Mouse (Mus musculus) C2C12 (cell line): ENCODE data around the gene Usp46. TPM values are rescaled to one million over a fixed set of nuclear protein-coding genes. Genes with fewer than 3 reads are reported as not detected.
"Not testable (repeated sequence)": the region's sequence is repeated elsewhere in the genome, so short reads cannot be mapped to it uniquely, and the experiment has no call there.

Source experiments
- H3K27me3 ChIP-seq: one replicate; pipeline ENCODE4 v1.6.1; 2011; ENCODE audit not compliant: control insufficient read depth, insufficient read depth, insufficient read length
- H3K36me3 ChIP-seq: one replicate; pipeline ENCODE4 v1.6.1; 2011; ENCODE audit not compliant: control insufficient read depth, insufficient read depth
- H3K4me3 ChIP-seq: one replicate; pipeline ENCODE4 v1.5.1; 2011; ENCODE audit warnings: mild to moderate bottlenecking, control low read depth; ENCODE audit not compliant: poor library complexity, insufficient read depth, severe bottlenecking
- H3K79me2 ChIP-seq: one replicate; pipeline ENCODE4 v1.6.1; 2011; ENCODE audit not compliant: control insufficient read depth, insufficient read depth
- H3K79me3 ChIP-seq: one replicate; pipeline ENCODE4 v1.6.1; 2011; ENCODE audit warnings: low read depth, control low read depth
- H3ac ChIP-seq: one replicate; pipeline ENCODE3; 2011; ENCODE audit warnings: low read depth; ENCODE audit not compliant: control insufficient read depth, insufficient read length
- CEBPB ChIP-seq: IDR thresholded peaks from one replicate; pipeline ENCODE4 v1.6.1; 2011; ENCODE audit warnings: low read depth, mild to moderate bottlenecking, control low read depth, moderate library complexity
- CTCF ChIP-seq: IDR thresholded peaks from one replicate; pipeline ENCODE4 v1.5.1; 2011; ENCODE audit not compliant: control insufficient read depth, insufficient read depth, insufficient read length
- FOSL1 ChIP-seq: IDR thresholded peaks from one replicate; pipeline ENCODE4 v1.8.0; 2011; ENCODE audit warnings: mild to moderate bottlenecking, low read length; ENCODE audit not compliant: poor library complexity, insufficient read depth, severe bottlenecking
- MAX ChIP-seq: IDR thresholded peaks from one replicate; pipeline ENCODE4 v1.6.1; 2011; ENCODE audit warnings: mild to moderate bottlenecking, control low read depth
- MYOD1 ChIP-seq: IDR thresholded peaks from one replicate; pipeline ENCODE4 v1.6.1; 2011; ENCODE audit warnings: low read depth; ENCODE audit not compliant: control insufficient read depth, insufficient read length
- MYOG ChIP-seq: IDR thresholded peaks from one replicate; pipeline ENCODE4 v1.6.1; 2011; ENCODE audit not compliant: control insufficient read depth, insufficient read length; ENCODE audit errors: extremely low read depth
- USF1 ChIP-seq: IDR thresholded peaks from one replicate; pipeline ENCODE4 v1.6.1; 2011; ENCODE audit warnings: low read depth, mild to moderate bottlenecking, control low read depth, moderate library complexity
- polyA plus RNA-seq: library from polyadenylated mRNA; unstranded; fragments of >200 nt; fragmentation: generic; extraction: Trizol; gene quantifications from one replicate; pipeline ENCODE4 v1.2.1, GENCODE M21; 2012; ENCODE audit warnings: missing spikeins

The Usp46 gene
- polyA plus RNA-seq, 1 experiment: 6.7 TPM

GRCm38 (mm10) chr5:74077959-74078358, 9.7 kb upstream of the Usp46 start:
- Histone ChIP-seq H3ac (no peak overlapping the region), H3K4me3 (no peak overlapping the region)
- no peak for TF ChIP-seq CEBPB
- TF ChIP-seq FOSL1: no peak
- no peak for TF ChIP-seq MYOG
- TF ChIP-seq MYOD1: no peak
- no peak for TF ChIP-seq MAX
- TF ChIP-seq CTCF: no peak
- TF ChIP-seq USF1: no peak

GRCm38 (mm10) chr5:74076759-74077158, 8.5 kb upstream of the Usp46 start:
- TF ChIP-seq FOSL1: no peak
- no peak for TF ChIP-seq CEBPB
- no peak for TF ChIP-seq MAX
- no peak for TF ChIP-seq MYOD1
- no peak for TF ChIP-seq USF1
- TF ChIP-seq CTCF: no peak
- TF ChIP-seq MYOG: no peak
- no peaks in the 10 kb centered on the region for H3K27me3 ChIP-seq
- H3K79me2 ChIP-seq: no peaks in the 10 kb centered on the region
- H3K4me3 ChIP-seq: no peak overlapping the region
- no peak overlapping the region for H3ac ChIP-seq
- no peaks in the 10 kb centered on the region for H3K79me3 ChIP-seq
- H3K36me3 ChIP-seq: no peaks in the 10 kb centered on the region

More at GRCm38 (mm10) chr5:74077959-74078358, 9.7 kb upstream of the Usp46 start:
- no peaks in the 10 kb centered on the region for H3K27me3 ChIP-seq
- no peaks in the 10 kb centered on the region for H3K79me3 ChIP-seq
- H3K36me3 ChIP-seq: no peaks in the 10 kb centered on the region
- no peaks in the 10 kb centered on the region for H3K79me2 ChIP-seq

GRCm38 (mm10) chr5:74070564-74070963, 2.3 kb upstream of the Usp46 start:
- peaks cover 23% of the 10 kb centered on the region for H3K79me2 ChIP-seq
- H3K79me3 ChIP-seq: not testable (repeated sequence)

GRCm38 (mm10) chr5:74068714-74069321, 587 bp upstream of the Usp46 start:
- H3K79me3 ChIP-seq: peaks cover 2% of the 10 kb centered on the region
- peak overlapping the region; percentile 59 for H3K4me3 ChIP-seq
- H3K79me2 ChIP-seq: peaks cover 35% of the 10 kb centered on the region
- H3K36me3 ChIP-seq: no peaks in the 10 kb centered on the region
- no peak for TF ChIP-seq USF1
- TF ChIP-seq CTCF: no peak
- no peak for TF ChIP-seq MAX
- TF ChIP-seq FOSL1: no peak
- TF ChIP-seq CEBPB: no peak
- TF ChIP-seq MYOD1: no peak
- no peak for TF ChIP-seq MYOG
- peak overlapping the region; percentile 74 for H3ac ChIP-seq
- H3K27me3 ChIP-seq: no peaks in the 10 kb centered on the region

More at GRCm38 (mm10) chr5:74070564-74070963, 2.3 kb upstream of the Usp46 start:
- H3K4me3 ChIP-seq, H3K36me3 ChIP-seq, H3K27me3 ChIP-seq, H3ac ChIP-seq: not testable (repeated sequence)

GRCm38 (mm10) chr5:74067346-74067745, 885 bp downstream of the Usp46 start:
- Histone ChIP-seq H3K27me3 (no peaks in the 10 kb centered on the region), H3K79me2 (peaks cover 49% of the 10 kb centered on the region), H3K79me3 (peaks cover 12% of the 10 kb centered on the region), H3ac (peak overlapping the region; percentile 28), H3K36me3 (no peaks in the 10 kb centered on the region), H3K4me3 (peak overlapping the region; percentile 59)
- TF ChIP-seq CEBPB: no peak
- no peak for TF ChIP-seq FOSL1
- TF ChIP-seq MYOG: no peak
- no peak for TF ChIP-seq MAX
- no peak for TF ChIP-seq MYOD1
- TF ChIP-seq CTCF: no peak

- Histone ChIP-seq H3K79me2 (peaks cover 52% of the 10 kb centered on the region), H3K36me3 (no peaks in the 10 kb centered on the region), H3K79me3 (peaks cover 13% of the 10 kb centered on the region), H3K4me3 (no peak overlapping the region), H3ac (no peak overlapping the region), H3K27me3 (no peaks in the 10 kb centered on the region)
- TF ChIP-seq CEBPB (no peak), MYOD1 (no peak), CTCF (no peak), FOSL1 (no peak), MYOG (no peak), USF1 (no peak), MAX (no peak)
These were observed 1.7 kb downstream of the Usp46 start for GRCm38 (mm10) chr5:74066416-74067115.
